Mouse (Mus musculus) testis, adult 2 months (tissue): ENCODE data around the gene Nod1.

Experiments
- CTCF ChIP-seq: fragments of 200-500 bp; IDR thresholded peaks from 2 replicates; pipeline ENCODE4 v1.5.1; 2012; ENCODE audit warnings: low read depth, mild to moderate bottlenecking, inconsistent platforms, low read length, moderate library complexity; ENCODE audit not compliant: control insufficient read depth, insufficient read depth, insufficient replicate concordance
- POLR2A ChIP-seq: fragments of 200-500 bp; IDR thresholded peaks from 2 replicates; pipeline ENCODE4 v1.6.1; 2012; ENCODE audit warnings: low read depth, mild to moderate bottlenecking, inconsistent platforms, low read length, moderate library complexity; ENCODE audit not compliant: control insufficient read depth

DNA sequence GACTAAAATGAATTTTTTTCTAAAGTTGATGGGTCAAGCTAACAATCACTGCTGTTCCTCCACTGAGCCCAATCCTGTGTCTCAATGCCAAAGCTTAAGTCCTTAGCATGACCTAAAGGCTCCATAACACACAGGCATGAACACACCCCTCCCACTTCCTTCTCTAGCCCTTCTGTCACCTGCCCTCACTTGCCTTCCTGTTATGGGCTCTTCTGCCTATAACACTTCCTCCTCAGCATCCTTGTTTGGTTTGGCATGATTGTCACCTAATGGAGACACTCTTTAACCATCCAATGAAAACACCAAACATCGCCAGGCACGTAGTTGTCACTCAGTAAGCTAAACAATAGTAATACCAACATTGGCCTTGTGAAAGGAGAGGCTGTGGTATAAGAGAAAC, 69.9 kb downstream of the Nod1 start:
- TF ChIP-seq CTCF (no peak), POLR2A (no peak)
